Mouse (Mus musculus) left cerebral cortex, postnatal 25 days (tissue): ENCODE measurements at regions not wholly inside any gene's neighbourhood (a gene's known extent, or its start where the extent isn't known, plus 50 kb on each side); places are given as distances from the start of the nearest gene placed in this dataset.
A peak's percentile ranks its signal among the peaks of the same experiment; 100 is the strongest.

Source experiments
- DNase-seq, 2 experiments: peaks; one replicate each; pipeline ENCODE4 v3.0.0; 2022; ENCODE audit warnings: low spot score in 2 of 2, mixed read lengths in 1 of 2
- intact Hi-C: fragments of 180-260 bp; cut with DNase I; formaldehyde crosslinking; loops from one replicate; pipeline ENCODE4 v1.15.1; 2025

DNA sequence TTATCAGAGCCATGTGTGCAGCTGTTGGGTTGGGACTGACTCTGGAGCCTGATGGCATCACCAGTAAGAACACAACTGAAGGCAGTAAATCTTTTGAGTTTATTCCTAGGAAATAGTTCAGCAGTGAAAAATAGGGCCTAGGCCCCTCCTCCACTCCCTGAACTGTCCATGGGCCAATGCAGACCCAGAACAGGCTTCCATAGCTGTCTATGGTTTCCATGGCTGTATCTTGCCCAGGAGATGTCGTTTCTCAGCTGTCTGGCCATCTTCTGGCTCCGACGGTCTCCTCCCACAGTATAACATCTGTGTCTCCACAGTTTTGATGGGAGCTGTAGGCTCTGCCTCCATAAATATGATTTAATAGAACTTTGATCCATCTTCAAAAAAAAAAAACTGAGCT, 165.1 kb upstream of the Arl4c start:
- intact Hi-C loops: no loop called here
- DNase-seq: no peak

GRCm38 (mm10) chr1:88869885-88870284, 167.9 kb upstream of the Arl4c start:
- DNase-seq: no peak
- intact Hi-C loops: no loop called here

DNA sequence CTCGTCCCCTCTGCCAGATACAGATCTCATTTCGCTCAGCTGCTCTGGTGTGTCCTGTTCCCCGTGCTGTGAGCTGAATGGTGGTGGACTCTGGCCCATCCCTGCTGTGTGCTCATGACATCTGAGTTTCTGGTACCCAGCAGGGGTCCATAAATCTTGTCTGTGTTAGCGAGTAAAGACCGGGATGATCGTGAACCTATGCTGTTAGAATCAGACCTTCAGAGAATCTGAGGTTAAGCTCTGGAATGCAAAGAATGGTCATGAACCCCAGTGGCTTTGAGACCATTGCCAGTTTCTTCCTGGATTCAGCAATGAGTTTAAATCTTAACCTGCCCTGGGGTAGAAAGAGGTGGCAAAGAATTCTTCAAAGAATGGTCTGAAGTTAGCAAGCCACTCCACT, 173.3 kb upstream of the Arl4c start:
- intact Hi-C loops: no loop called here
- DNase-seq: no peak

- intact Hi-C loops: no loop called here
- DNase-seq: no peak
Observed at GRCm38 (mm10) chr1:88877441-88877840, 175.4 kb upstream of the Arl4c start.

- intact Hi-C loops: no loop called here
- no peak for DNase-seq
Observed at GRCm38 (mm10) chr1:88878831-88879230, 176.8 kb upstream of the Arl4c start.

DNA sequence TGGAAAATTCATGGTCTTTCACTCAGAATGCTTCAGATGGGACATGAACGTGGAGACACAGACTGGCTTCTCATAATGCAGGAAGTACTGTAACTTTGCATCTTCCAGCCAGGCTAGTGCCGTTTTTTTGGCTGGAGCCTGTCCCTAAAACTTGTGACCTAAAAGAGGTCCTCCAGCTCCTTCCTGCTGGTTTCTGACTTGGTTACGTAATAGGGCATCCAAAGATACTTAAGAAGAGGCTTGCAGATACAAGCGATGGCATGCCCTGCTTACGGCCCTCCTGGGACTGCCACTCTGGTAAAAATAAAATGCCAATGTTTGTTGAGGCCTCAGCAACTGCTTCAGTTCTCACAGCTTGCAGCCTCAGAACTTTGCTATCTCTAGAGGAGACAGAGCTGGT, 177.3 kb upstream of the Arl4c start:
- intact Hi-C loops: no loop called here

GRCm38 (mm10) chr1:88891041-88891440, 179.2 kb upstream of the Sh3bp4 start:
- intact Hi-C loops: no loop called here
- no peak for DNase-seq

More for the DNA sequence above, 177.3 kb upstream of the Arl4c start:
- no peak for DNase-seq

- intact Hi-C loops: no loop called here
- no peak for DNase-seq
Observed at GRCm38 (mm10) chr1:88902426-88902825, 167.8 kb upstream of the Sh3bp4 start.

GRCm38 (mm10) chr1:88907766-88908463, 162.3 kb upstream of the Sh3bp4 start:
- no peak for DNase-seq
- intact Hi-C loops: no loop called here

GRCm38 (mm10) chr1:88908683-88909082, 161.5 kb upstream of the Sh3bp4 start:
- no peak for DNase-seq

GRCm38 (mm10) chr1:88909314-88909713, 160.9 kb upstream of the Sh3bp4 start:
- intact Hi-C loops: no loop called here

More at GRCm38 (mm10) chr1:88908683-88909082, 161.5 kb upstream of the Sh3bp4 start:
- intact Hi-C loops: no loop called here

GRCm38 (mm10) chr1:88909864-88910573, 160.2 kb upstream of the Sh3bp4 start:
- intact Hi-C loops: no loop called here
- DNase-seq: peak in 1 of 2 experiments; percentile 20

More at GRCm38 (mm10) chr1:88909314-88909713, 160.9 kb upstream of the Sh3bp4 start:
- DNase-seq: no peak

- intact Hi-C loops: no loop called here
- DNase-seq: no peak
Observed at GRCm38 (mm10) chr1:88911724-88912123, 158.5 kb upstream of the Sh3bp4 start.

- intact Hi-C loops: no loop called here
- DNase-seq: no peak
Observed at GRCm38 (mm10) chr1:88916531-88917050, 153.6 kb upstream of the Sh3bp4 start.

- intact Hi-C loops: no loop called here
- DNase-seq: no peak
Observed at GRCm38 (mm10) chr1:88921401-88921800, 148.8 kb upstream of the Sh3bp4 start.

DNA sequence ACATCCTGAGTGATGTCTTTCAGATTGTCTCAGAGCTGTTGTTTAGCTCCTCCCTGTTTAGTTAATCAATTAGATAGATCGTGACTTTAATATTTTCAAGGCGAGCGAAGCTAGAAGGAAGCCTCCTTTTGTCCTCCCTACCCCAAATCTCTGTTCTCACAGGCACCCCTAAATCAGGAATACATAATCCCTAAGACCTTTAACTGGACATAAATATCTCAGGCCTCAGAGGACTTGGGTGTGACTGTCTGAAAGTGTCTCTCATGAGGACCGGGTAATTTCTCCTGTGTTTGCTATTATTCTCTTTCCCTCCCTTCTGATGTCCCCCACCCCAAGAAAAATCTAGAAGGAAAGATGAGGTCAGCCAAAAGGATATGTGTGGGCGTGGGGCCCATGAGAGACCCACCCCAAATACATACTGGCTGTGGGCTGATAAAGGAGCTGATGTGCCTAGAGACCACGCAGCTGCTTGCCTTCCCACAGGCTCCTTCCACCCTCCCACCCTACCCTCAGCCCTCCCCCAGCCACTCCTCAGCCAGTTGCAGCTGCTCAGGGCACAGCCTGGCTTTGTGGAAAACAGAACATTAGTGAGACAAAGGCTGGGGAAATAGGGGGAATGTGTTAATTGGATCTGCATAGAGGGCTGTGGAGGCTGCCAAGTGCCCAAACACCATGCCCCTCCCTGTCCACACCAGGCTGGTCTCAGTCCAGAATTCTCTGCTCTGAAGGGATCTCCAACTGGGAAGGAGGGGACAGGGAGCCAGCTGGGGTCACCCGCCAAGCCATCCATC, 146.2 kb upstream of the Sh3bp4 start:
- intact Hi-C loops: no loop called here
- DNase-seq: peak in 1 of 2 experiments; percentile 29

DNA sequence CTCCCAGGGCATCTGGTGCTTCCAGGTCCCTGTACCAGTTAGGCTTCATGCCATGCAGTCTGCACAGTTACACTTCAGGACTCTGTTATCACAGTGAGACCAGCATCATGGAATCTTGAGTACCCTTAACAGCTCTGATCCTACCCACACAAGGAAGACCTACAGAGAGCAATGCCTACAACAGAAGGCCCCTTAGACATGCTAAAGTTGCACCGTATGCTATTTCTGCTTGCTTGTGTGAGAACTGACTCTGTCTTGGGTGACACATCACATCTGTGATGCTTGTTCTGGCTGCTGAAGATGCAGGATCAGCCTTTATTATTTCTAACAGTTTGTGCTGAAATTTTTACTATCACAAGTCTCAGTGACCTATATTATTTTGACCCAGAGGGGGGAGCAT, 135.0 kb upstream of the Sh3bp4 start:
- peak; percentile 27 to 62 for DNase-seq

DNA sequence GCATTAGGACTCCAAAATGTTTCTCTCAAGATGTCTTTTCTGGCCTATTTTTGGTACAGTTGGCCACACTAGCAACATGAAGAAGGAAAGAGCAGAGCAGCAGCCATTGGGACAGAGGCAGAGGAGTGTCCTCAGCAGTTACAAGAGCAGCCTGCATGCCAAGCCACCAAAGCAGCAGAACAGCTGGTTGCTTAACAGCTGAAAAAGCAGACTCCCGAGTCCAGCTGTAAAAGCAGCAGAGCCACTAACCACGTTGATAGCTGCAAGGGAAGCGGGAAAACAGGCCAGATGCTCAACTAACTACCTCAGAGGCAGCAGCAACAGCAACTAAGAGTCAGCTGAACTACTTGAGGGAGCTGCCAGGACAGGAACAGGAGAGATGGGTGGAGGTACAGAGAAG, 134.4 kb upstream of the Sh3bp4 start:
- no peak for DNase-seq
- intact Hi-C loops: no loop called here

More for the DNA sequence above, 135.0 kb upstream of the Sh3bp4 start:
- intact Hi-C loops: no loop called here

DNA sequence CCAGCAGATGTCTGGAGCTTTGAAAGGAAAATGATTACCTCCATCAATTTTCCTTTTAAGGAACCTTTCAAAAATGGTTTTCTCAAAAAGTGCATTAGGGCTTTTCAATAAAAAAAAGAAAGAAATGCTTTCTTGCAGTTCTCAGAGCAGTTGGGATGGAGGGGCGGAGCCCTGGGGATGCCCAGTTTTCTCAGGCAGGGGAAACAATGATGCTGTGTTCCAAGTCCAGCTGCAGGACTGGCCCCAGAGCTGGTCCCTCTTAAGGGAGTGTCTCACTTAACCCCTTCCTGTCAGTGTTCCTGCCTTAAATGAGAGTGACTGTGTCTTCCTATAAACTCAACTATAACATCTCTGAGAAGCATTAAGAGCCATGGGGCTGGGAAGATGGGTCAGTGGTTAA, 132.9 kb upstream of the Sh3bp4 start:
- intact Hi-C loops: no loop called here
- DNase-seq: no peak

GRCm38 (mm10) chr1:88938458-88938857, 131.8 kb upstream of the Sh3bp4 start:
- DNase-seq: no peak

More at GRCm38 (mm10) chr1:88938458-88938857, 131.8 kb upstream of the Sh3bp4 start:
- intact Hi-C loops: no loop called here
